In the genomic region with DNA sequence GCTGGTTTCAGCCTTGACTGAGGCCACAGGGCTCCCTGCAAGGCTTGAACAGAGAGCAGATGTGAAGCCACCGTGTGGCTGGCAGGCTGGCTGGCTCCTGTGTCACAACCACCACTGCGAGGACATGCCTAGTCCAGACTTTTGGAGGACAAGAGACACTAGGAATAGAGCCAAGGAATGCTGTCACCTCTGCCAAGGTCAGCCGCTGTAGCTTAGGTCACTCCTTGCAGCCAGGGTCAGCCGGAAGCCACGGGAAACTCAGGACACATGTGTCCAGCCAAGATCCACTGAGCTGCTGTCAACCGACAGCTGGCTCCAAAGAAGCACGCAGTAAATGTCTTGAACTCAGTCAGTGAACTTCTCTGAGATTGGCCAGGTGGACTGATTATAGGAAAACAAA, we compare ENCODE assay signal across 10 mouse cellular contexts.
DNase-seq lines count a peak whose midpoint lies in the region; ATAC-seq and TF ChIP-seq lines count a peak whose summit lies in the region.
"Had no signal": no experiment of that assay in that cellular context is flagged by ENCODE, and none has a peak within 500 bp of the region (broad histone marks: within the 10 kb centered on the region; RNA-seq: fewer than 3 reads in every experiment).

No protein-coding gene starts in this region.

- 0 out of 2 replicates have a peak overlapping the region, but pooled peaks have one; percentile 14 for H3K9ac ChIP-seq in intestine, embryonic 16.5 days (ENCODE audit: low read depth, low read length)
- H3K9ac ChIP-seq in intestine, postnatal 0 days (ENCODE audit: low read depth, low read length) = no peak overlapping the region
- H3K9ac ChIP-seq in kidney, postnatal 0 days (ENCODE audit: low read depth, low read length) = no peak overlapping the region
- no peak overlapping the region for H3K9ac ChIP-seq in intestine, embryonic 15.5 days

- H3K9me3 ChIP-seq in intestine, embryonic 16.5 days (ENCODE audit: control insufficient read depth, low read length) = no peaks in the 10 kb centered on the region
- no peaks in the 10 kb centered on the region for H3K9me3 ChIP-seq in intestine, postnatal 0 days (ENCODE audit: control insufficient read depth)
- no peaks in the 10 kb centered on the region for H3K9me3 ChIP-seq in heart, embryonic 10.5 days
- H3K9me3 ChIP-seq in kidney, postnatal 0 days (replicated peaks; ENCODE audit: low read length) = no peaks in the 10 kb centered on the region
- no peaks in the 10 kb centered on the region for H3K9me3 ChIP-seq in intestine, embryonic 15.5 days
- H3K9me3 ChIP-seq: hindbrain, embryonic 10.5 days had no signal

- H3K4me2 ChIP-seq in intestine, embryonic 16.5 days (ENCODE audit: low read depth, low read length) = no peak overlapping the region
- H3K4me2 ChIP-seq in intestine, postnatal 0 days (replicated peaks; ENCODE audit: low read depth) = no peak overlapping the region
- H3K4me2 ChIP-seq in kidney, postnatal 0 days (ENCODE audit: low read length) = no peak overlapping the region
- H3K4me2 ChIP-seq in intestine, embryonic 15.5 days (replicated peaks) = no peak overlapping the region
- H3K4me2 ChIP-seq: midbrain, embryonic 11.5 days had no signal

- 0 out of 2 replicates have a peak, but pooled peaks cover 5% of the 10 kb centered on the region for H3K27me3 ChIP-seq in intestine, embryonic 16.5 days (replicated peaks; ENCODE audit: control insufficient read depth, insufficient read depth, low read length)
- peaks cover 9% of the 10 kb centered on the region for H3K27me3 ChIP-seq in intestine, postnatal 0 days (replicated peaks; ENCODE audit: control insufficient read depth, insufficient read depth, low read length)
- H3K27me3 ChIP-seq in heart, embryonic 10.5 days (ENCODE audit: insufficient read depth, poor library complexity, severe bottlenecking) = peaks cover 15% of the 10 kb centered on the region
- H3K27me3 ChIP-seq in kidney, postnatal 0 days (ENCODE audit: insufficient read depth, low read length) = no peaks in the 10 kb centered on the region
- H3K27me3 ChIP-seq in intestine, embryonic 15.5 days (replicated peaks) = 0 out of 2 replicates have a peak, but pooled peaks cover 8% of the 10 kb centered on the region

- no peak for TF ChIP-seq CTCF in intestine, postnatal 0 days (IDR thresholded peaks at IDR 0.05; ENCODE audit: low read depth)
- TF ChIP-seq CTCF in kidney, postnatal 0 days (IDR thresholded peaks at IDR 0.05; ENCODE audit: low read depth) = no peak

- no peaks in the 10 kb centered on the region; the same call in 1 of the 2 replicates for H3K4me1 ChIP-seq in intestine, embryonic 16.5 days (ENCODE audit: control insufficient read depth, insufficient read depth, low read length)
- no peaks in the 10 kb centered on the region for H3K4me1 ChIP-seq in intestine, postnatal 0 days (replicated peaks; ENCODE audit: control insufficient read depth, insufficient read depth, low read length)
- H3K4me1 ChIP-seq in heart, embryonic 10.5 days = peaks cover 14% of the 10 kb centered on the region
- no peaks in the 10 kb centered on the region for H3K4me1 ChIP-seq in kidney, postnatal 0 days (replicated peaks; ENCODE audit: insufficient read depth, low read length)
- peaks cover 2% of the 10 kb centered on the region; the same call in 1 of the 2 replicates for H3K4me1 ChIP-seq in intestine, embryonic 15.5 days (replicated peaks)

- no peak for DNase-seq in heart, embryonic 10.5 days (ENCODE audit: low spot score)
- peak; percentile 72 for DNase-seq in kidney, postnatal 0 days (ENCODE audit: low spot score)
- peak; percentile 13 for DNase-seq in skeletal muscle tissue, adult 2 months (ENCODE audit: low read depth, low spot score)
- DNase-seq in layer of hippocampus, postnatal 36 days = no peak

- WGBS in intestine, embryonic 16.5 days = 61% methylated on average over 7 of the region's 7 CpGs
- 71% methylated on average over 7 of the region's 7 CpGs for WGBS in intestine, postnatal 0 days
- WGBS in heart, embryonic 10.5 days = 60% methylated on average over 7 of the region's 7 CpGs
- 47% methylated on average over 7 of the region's 7 CpGs for WGBS in kidney, postnatal 0 days
- whole genome bisulfite sequencing in intestine, embryonic 15.5 days = 70% methylated on average over 7 of the region's 7 CpGs

- no peak overlapping the region for H3K4me3 ChIP-seq in intestine, embryonic 16.5 days (ENCODE audit: low read length)
- no peak overlapping the region for H3K4me3 ChIP-seq in intestine, postnatal 0 days (ENCODE audit: low read depth, low read length)
- no peak overlapping the region for H3K4me3 ChIP-seq in heart, embryonic 10.5 days
- H3K4me3 ChIP-seq in kidney, postnatal 0 days (replicated peaks; ENCODE audit: low read depth, low read length) = no peak overlapping the region
- H3K4me3 ChIP-seq in intestine, embryonic 15.5 days (replicated peaks) = no peak overlapping the region
- H3K4me3 ChIP-seq: hindbrain, embryonic 10.5 days had no signal

- H3K36me3 ChIP-seq in intestine, embryonic 16.5 days (ENCODE audit: control insufficient read depth, insufficient read depth, low read length) = no peaks in the 10 kb centered on the region
- no peaks in the 10 kb centered on the region for H3K36me3 ChIP-seq in intestine, postnatal 0 days (ENCODE audit: control insufficient read depth, insufficient read depth)
- no peaks in the 10 kb centered on the region for H3K36me3 ChIP-seq in heart, embryonic 10.5 days
- no peaks in the 10 kb centered on the region for H3K36me3 ChIP-seq in kidney, postnatal 0 days (ENCODE audit: insufficient read depth, low read length)
- H3K36me3 ChIP-seq in intestine, embryonic 15.5 days = no peaks in the 10 kb centered on the region
- H3K36me3 ChIP-seq: hindbrain, embryonic 10.5 days had no signal

- ATAC-seq in intestine, embryonic 16.5 days = no peak
- no peak for ATAC-seq in intestine, postnatal 0 days
- no peak; the same call in 1 of the 2 replicates for ATAC-seq in kidney, postnatal 0 days (replicated peaks; ENCODE audit: low FRiP score, low read depth)
- no peak for ATAC-seq in megakaryocyte-erythroid progenitor cell, adult 5-6 weeks (replicated peaks; ENCODE audit: low FRiP score, low TSS enrichment, poor library complexity, severe bottlenecking)
- no peak for ATAC-seq in intestine, embryonic 15.5 days

- no peak overlapping the region for H3K27ac ChIP-seq in intestine, embryonic 16.5 days (ENCODE audit: low read length)
- no peak overlapping the region for H3K27ac ChIP-seq in intestine, postnatal 0 days (ENCODE audit: low read depth, low read length)
- peak overlapping the region; percentile 29; the same call in 1 of the 2 replicates for H3K27ac ChIP-seq in heart, embryonic 10.5 days
- H3K27ac ChIP-seq in kidney, postnatal 0 days = peak overlapping the region; percentile 60; the same call in 1 of the 2 replicates
- no peak overlapping the region for H3K27ac ChIP-seq in intestine, embryonic 15.5 days
- H3K27ac ChIP-seq: hindbrain, embryonic 10.5 days had no signal

Comparison
In these comparisons a context has a peak if more than half of its experiments do, and no peak if none do; other contexts are left out.
1. H3K27ac ChIP-seq: peak in heart, embryonic 10.5 days (single experiment) and kidney, postnatal 0 days (single experiment); none in intestine, embryonic 16.5 days (single experiment), intestine, postnatal 0 days (single experiment) and intestine, embryonic 15.5 days (single experiment).
2. DNase-seq: peak in kidney, postnatal 0 days (single experiment) and skeletal muscle tissue, adult 2 months (single experiment); none in heart, embryonic 10.5 days (single experiment) and layer of hippocampus, postnatal 36 days (0 of 2).